In genomic region chr12:69424971-69425370, GRCm38 (mm10) we compare ENCODE assay signal across 9 mouse cellular contexts. TPM values are rescaled to one million over a fixed set of nuclear protein-coding genes. Genes with fewer than 3 reads are reported as not detected.
DNase-seq lines count a peak whose midpoint lies in the region; ATAC-seq lines count a peak whose summit lies in the region.
"Had no signal": no experiment of that assay in that cellular context is flagged by ENCODE, and none has a peak within 500 bp of the region (broad histone marks: within the 10 kb centered on the region; RNA-seq: fewer than 3 reads in every experiment).

No protein-coding gene starts in this region.

- H3K4me2 ChIP-seq in heart, embryonic 16.5 days (ENCODE audit: low read depth, low read length), result no peak overlapping the region
- no peak overlapping the region for H3K4me2 ChIP-seq in limb, embryonic 15.5 days

- peak; percentile 31 for DNase-seq in adrenal gland, postnatal 14 days
- DNase-seq in adrenal gland, postnatal 4 days (ENCODE audit: low spot score in 2 of 2), result no peak
- DNase-seq in ES-CJ7 (ENCODE audit: low read depth, low spot score), result peak; percentile 17
- no peak for DNase-seq in ovary, postnatal 14 days (ENCODE audit: low spot score)
- DNase-seq in right cerebral cortex, adult 18-20 months, result no peak

- 59% methylated on average over 14 of the region's 14 CpGs for WGBS in heart, embryonic 16.5 days
- WGBS in limb, embryonic 15.5 days, result 64% methylated on average over 14 of the region's 14 CpGs

- peaks cover 7% of the 10 kb centered on the region; the same call in 1 of the 2 replicates for H3K4me1 ChIP-seq in heart, embryonic 16.5 days (ENCODE audit: control insufficient read depth, insufficient read depth, low read length)
- H3K4me1 ChIP-seq in limb, embryonic 15.5 days, result peaks cover 11% of the 10 kb centered on the region; the same call in 1 of the 2 replicates

- H3K9ac ChIP-seq in heart, embryonic 16.5 days (ENCODE audit: low read length), result 0 out of 2 replicates have a peak overlapping the region, but pooled peaks have one; percentile 13
- H3K9ac ChIP-seq in limb, embryonic 15.5 days, result no peak overlapping the region

- H3K27ac ChIP-seq in heart, embryonic 16.5 days (ENCODE audit: low read length), result peak overlapping the region; percentile 42
- peak overlapping the region; percentile 38; the same call in 1 of the 2 replicates for H3K27ac ChIP-seq in limb, embryonic 15.5 days

- no peak overlapping the region for H3K4me3 ChIP-seq in heart, embryonic 16.5 days (ENCODE audit: low read length)
- H3K4me3 ChIP-seq in limb, embryonic 15.5 days, result no peak overlapping the region

- ATAC-seq in heart, embryonic 16.5 days (replicated peaks; ENCODE audit: extremely low read depth, insufficient read depth, low FRiP score), result peak; percentile 74
- no peak for ATAC-seq in limb, embryonic 15.5 days (ENCODE audit: insufficient number of reproducible peaks, low FRiP score, low TSS enrichment, low read depth)
- ATAC-seq in cerebellum, adult (ENCODE audit: insufficient number of reproducible peaks, low FRiP score, low TSS enrichment), result no peak

- H3K27me3 ChIP-seq in heart, embryonic 16.5 days (ENCODE audit: control insufficient read depth, insufficient read depth, low read length), result no peaks in the 10 kb centered on the region
- no peaks in the 10 kb centered on the region for H3K27me3 ChIP-seq in limb, embryonic 15.5 days

- 0 out of 2 replicates have a peak, but pooled peaks cover 3% of the 10 kb centered on the region for H3K9me3 ChIP-seq in heart, embryonic 16.5 days (replicated peaks; ENCODE audit: control insufficient read depth, low read length)
- no peaks in the 10 kb centered on the region; the same call in 1 of the 2 replicates for H3K9me3 ChIP-seq in limb, embryonic 15.5 days

- no peaks in the 10 kb centered on the region for H3K36me3 ChIP-seq in heart, embryonic 16.5 days (ENCODE audit: control insufficient read depth, insufficient read depth)
- H3K36me3 ChIP-seq in limb, embryonic 15.5 days, result no peaks in the 10 kb centered on the region

RNA-seq across cellular contexts. Expression of gene Gm9887, which starts 52.7 kb away (rescaled TPM):
- total RNA-seq in adrenal gland, postnatal 14 days (2021), result 1.2 TPM in 1 of 2 replicates, not detected in the other
- total RNA-seq in adrenal gland, postnatal 4 days (2021), result 1 to 10 TPM; 1.1 to 1.2 TPM
- polyA plus RNA-seq in heart, embryonic 16.5 days (2015; fragmentation: Nextera tagmentation; extraction: Ambion mirVana), result 1.5 and 1.7 TPM in 2 replicates
- 1.8 and 2.4 TPM in 2 replicates for polyA plus RNA-seq in limb, embryonic 15.5 days (2015; fragmentation: Nextera tagmentation; extraction: Ambion mirVana)
- total RNA-seq: layer of hippocampus, adult 18-20 months had no signal

RNA-seq across cellular contexts. Expression of gene Arf6, which starts 53.0 kb away (rescaled TPM):
- 111 and 117 TPM in 2 replicates for total RNA-seq in adrenal gland, postnatal 14 days (2021)
- total RNA-seq in adrenal gland, postnatal 4 days (2021), result 100 to 1,000 TPM; 100 to 105 TPM
- 31.1 and 32.3 TPM in 2 replicates for polyA plus RNA-seq in heart, embryonic 16.5 days (2015; fragmentation: Nextera tagmentation; extraction: Ambion mirVana)
- polyA plus RNA-seq in limb, embryonic 15.5 days (2015; fragmentation: Nextera tagmentation; extraction: Ambion mirVana), result 59.8 and 73.7 TPM in 2 replicates

Comparison
In these comparisons a context has a peak if more than half of its experiments do, and no peak if none do; other contexts are left out.
1. DNase-seq: peak in adrenal gland, postnatal 14 days (single experiment) and ES-CJ7 (single experiment); none in adrenal gland, postnatal 4 days (0 of 2), ovary, postnatal 14 days (single experiment) and right cerebral cortex, adult 18-20 months (single experiment).